Mouse (Mus musculus): ENCODE results near the gene Ank. TPM values are rescaled to one million over a fixed set of nuclear protein-coding genes. Genes with fewer than 3 reads are reported as not detected.

The Ank gene
- polyA plus RNA-seq, 1 experiment from 2014 or later, result 14.7 TPM

DNA sequence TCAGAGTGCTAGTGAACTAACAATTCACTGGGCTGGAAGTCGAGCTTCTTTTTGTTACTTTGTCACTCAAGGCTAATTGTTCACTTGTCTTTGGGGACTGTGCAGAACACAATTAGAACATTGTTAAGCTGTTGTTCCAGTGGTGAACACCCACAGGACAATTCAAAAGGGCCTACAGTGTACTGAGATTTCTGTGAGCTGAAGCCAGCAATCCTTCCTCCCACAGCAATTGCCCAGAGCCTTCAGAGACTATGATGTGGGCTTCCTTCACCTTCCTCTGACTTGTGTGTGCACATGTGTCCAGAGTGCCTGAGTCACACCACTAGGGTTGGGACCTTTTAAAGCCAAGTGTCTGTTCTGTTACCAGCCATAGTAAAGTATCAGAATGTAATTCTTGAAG is 50.5 kb downstream of the Ank start:
- Histone ChIP-seq H3K4me2 (no peak overlapping the region), H3K4me3 (no peak overlapping the region), H3K4me1 (replicated peaks) (peaks cover 24% of the 10 kb centered on the region), H3K9me3 (replicated peaks) (0 out of 2 replicates have a peak, but pooled peaks cover 4% of the 10 kb centered on the region), H3K36me3 (peaks cover 8% of the 10 kb centered on the region; the same call in 1 of the 2 replicates), H3K27ac (ENCODE audit: poor library complexity, severe bottlenecking) (no peak overlapping the region), H3K27me3 (replicated peaks) (no peaks in the 10 kb centered on the region), H3K9ac (no peak overlapping the region)
- 60% methylated on average over 1 of the region's 1 CpGs for WGBS
- no peak for ATAC-seq (ENCODE audit: insufficient number of reproducible peaks, low FRiP score)

DNA sequence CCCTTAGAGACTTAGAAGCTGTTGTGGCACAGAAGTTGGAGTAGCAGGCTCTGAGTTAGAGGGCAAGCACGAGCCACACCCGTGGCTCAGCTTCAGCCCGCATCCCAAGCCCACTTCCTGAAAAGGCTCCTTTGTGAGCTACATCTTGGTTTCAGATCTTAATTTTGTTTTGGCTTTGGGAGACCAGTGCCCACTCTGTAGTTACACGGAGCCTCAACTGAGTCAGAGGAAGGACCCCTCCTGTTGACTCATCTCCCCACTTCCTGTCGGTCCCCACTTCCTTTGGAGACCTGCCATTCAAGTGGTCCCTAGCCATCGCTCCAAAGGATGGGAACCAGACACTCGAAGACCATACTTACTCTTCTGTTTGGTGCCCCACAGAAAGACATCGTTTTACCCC is 51.5 kb downstream of the Ank start:
- Histone ChIP-seq H3K36me3 (peaks cover 8% of the 10 kb centered on the region; the same call in 1 of the 2 replicates), H3K4me1 (replicated peaks) (peaks cover 22% of the 10 kb centered on the region), H3K4me3 (no peak overlapping the region), H3K9me3 (replicated peaks) (0 out of 2 replicates have a peak, but pooled peaks cover 4% of the 10 kb centered on the region), H3K27ac (ENCODE audit: poor library complexity, severe bottlenecking) (no peak overlapping the region), H3K27me3 (replicated peaks) (no peaks in the 10 kb centered on the region), H3K4me2 (no peak overlapping the region), H3K9ac (no peak overlapping the region)
- 63% methylated on average over 8 of the region's 8 CpGs for WGBS
- no peak for ATAC-seq (ENCODE audit: insufficient number of reproducible peaks, low FRiP score)

DNA sequence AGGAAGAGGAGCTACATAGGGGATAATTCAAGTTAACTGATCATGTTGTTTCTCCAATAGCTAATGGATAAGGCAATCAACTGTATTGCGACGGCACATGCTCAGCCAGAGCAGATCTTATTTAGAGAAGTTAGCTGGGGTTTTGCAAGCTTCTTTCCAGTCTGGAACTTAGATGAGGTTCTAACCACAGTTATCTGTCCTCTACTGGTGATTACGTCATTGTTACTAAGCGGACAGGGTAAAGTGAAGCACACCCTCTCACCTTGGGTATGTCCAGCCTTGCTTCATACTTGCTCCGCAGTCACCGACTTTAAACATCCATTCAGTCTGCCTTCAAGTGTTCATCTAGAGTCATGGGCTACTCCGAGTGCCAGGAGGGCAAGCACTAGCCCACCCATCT is 53.4 kb downstream of the Ank start:
- no peak for ATAC-seq (ENCODE audit: insufficient number of reproducible peaks, low FRiP score)
- H3K4me3 ChIP-seq, result no peak overlapping the region
- H3K27ac ChIP-seq (ENCODE audit: poor library complexity, severe bottlenecking), result no peak overlapping the region
- no peak overlapping the region for H3K9ac ChIP-seq
- H3K4me1 ChIP-seq (replicated peaks), result peaks cover 20% of the 10 kb centered on the region
- peaks cover 3% of the 10 kb centered on the region; the same call in 1 of the 2 replicates for H3K36me3 ChIP-seq
- no peak overlapping the region for H3K4me2 ChIP-seq
- H3K27me3 ChIP-seq (replicated peaks), result no peaks in the 10 kb centered on the region
- H3K9me3 ChIP-seq (replicated peaks), result no peaks in the 10 kb centered on the region
- 87% methylated on average over 7 of the region's 7 CpGs for WGBS

DNA sequence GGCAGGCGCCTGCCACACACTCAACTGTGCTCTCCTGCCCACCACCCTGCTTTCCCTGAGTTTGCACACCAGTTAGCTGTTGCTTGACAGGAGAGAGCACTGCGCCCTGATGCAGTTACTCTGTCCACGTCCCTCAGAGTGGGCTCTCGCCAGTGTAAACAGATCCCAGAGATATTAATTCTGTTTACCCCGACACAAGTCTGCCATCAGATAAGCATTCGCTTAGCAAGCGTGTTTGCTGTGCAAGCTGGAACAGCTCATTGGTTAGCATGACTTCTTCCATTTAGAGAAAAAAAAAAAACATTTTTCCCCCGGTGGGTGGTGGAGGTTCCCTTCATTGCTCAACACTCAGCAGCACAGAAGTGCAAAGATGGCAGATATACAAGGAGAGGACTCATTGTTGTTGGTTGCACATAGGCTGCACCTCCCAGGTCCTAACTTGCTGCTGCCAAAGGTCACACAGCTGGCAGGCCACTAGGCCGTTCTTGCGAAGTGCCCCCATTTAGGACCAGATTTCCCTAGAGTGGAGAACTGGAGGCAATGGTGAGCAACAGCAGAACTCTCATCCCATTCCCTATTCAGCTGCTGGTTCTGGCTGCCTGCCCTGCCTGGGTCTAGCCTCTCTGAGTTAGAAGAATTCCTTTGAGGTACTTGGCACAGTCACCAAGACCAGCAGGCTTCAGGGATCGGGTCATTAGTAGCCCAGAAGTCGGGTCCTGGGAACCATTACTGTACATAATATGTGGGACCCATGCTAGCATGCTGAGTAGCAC is 58.9 kb downstream of the Ank start:
- H3K9me3 ChIP-seq (replicated peaks), result no peaks in the 10 kb centered on the region
- no peak for ATAC-seq (ENCODE audit: insufficient number of reproducible peaks, low FRiP score)
- H3K27me3 ChIP-seq (replicated peaks), result no peaks in the 10 kb centered on the region
- no peak overlapping the region for H3K4me2 ChIP-seq
- H3K4me3 ChIP-seq, result no peak overlapping the region
- 78% methylated on average over 12 of the region's 12 CpGs for WGBS
- no peak overlapping the region for H3K27ac ChIP-seq (ENCODE audit: poor library complexity, severe bottlenecking)
- no peak overlapping the region for H3K9ac ChIP-seq
- H3K36me3 ChIP-seq, result no peaks in the 10 kb centered on the region
- peaks cover 15% of the 10 kb centered on the region for H3K4me1 ChIP-seq (replicated peaks)

DNA sequence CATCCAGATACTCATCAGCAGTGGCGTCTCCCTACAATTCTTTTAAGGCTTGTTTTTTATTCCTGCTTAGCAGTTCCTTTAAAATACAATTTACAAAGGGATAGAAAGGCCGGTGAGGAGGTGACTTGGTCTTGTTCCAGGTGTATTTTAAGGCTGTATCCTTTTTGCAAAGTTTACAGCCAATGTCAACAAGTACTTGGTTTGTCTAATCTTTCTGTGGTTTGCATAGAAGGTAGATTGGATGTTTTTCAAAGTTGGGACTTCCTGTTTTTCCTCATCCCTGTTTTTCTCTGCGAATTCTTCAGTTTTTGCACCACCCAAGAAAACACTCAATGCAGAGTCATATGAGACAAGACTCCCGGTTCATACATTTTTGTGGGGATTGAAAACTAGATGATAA is 62.4 kb downstream of the Ank start:
- Histone ChIP-seq H3K36me3 (no peaks in the 10 kb centered on the region), H3K27me3 (replicated peaks) (no peaks in the 10 kb centered on the region)

DNA sequence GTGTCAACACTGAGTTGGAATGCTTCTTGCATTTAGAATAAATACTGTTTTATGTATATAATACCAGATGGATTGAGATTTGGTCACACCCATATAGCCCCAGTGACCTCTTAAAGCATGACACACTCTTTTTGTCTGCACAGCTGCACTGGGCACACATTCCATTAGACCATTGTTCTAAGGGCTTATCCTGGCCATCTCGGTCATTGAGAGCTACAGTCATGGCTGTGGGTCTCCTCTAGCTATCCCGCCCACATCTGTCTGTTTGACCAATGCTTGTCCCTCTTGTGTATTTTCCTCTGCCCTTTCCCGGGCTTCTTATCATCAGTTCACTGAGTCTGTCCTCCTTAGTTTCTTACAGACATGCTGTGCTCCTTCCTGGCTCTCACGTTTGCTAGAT is 63.5 kb downstream of the Ank start:
- whole genome bisulfite sequencing, result 53% methylated on average over 4 of the region's 4 CpGs
- H3K4me1 ChIP-seq (replicated peaks), result peaks cover 21% of the 10 kb centered on the region
- H3K27me3 ChIP-seq (replicated peaks), result no peaks in the 10 kb centered on the region
- H3K9ac ChIP-seq, result no peak overlapping the region
- ATAC-seq (ENCODE audit: insufficient number of reproducible peaks, low FRiP score), result no peak
- no peak overlapping the region for H3K4me2 ChIP-seq
- no peak overlapping the region for H3K4me3 ChIP-seq
- no peaks in the 10 kb centered on the region for H3K36me3 ChIP-seq
- no peak overlapping the region for H3K27ac ChIP-seq (ENCODE audit: poor library complexity, severe bottlenecking)
- H3K9me3 ChIP-seq (replicated peaks), result 0 out of 2 replicates have a peak, but pooled peaks cover 3% of the 10 kb centered on the region

More for the DNA sequence above, 62.4 kb downstream of the Ank start:
- Histone ChIP-seq H3K9me3 (replicated peaks) (0 out of 2 replicates have a peak, but pooled peaks cover 3% of the 10 kb centered on the region), H3K9ac (no peak overlapping the region), H3K4me2 (no peak overlapping the region), H3K27ac (ENCODE audit: poor library complexity, severe bottlenecking) (no peak overlapping the region), H3K4me3 (no peak overlapping the region), H3K4me1 (replicated peaks) (peaks cover 19% of the 10 kb centered on the region)
- ATAC-seq (ENCODE audit: insufficient number of reproducible peaks, low FRiP score), result no peak
- whole genome bisulfite sequencing, result 70% methylated on average over 4 of the region's 4 CpGs

DNA sequence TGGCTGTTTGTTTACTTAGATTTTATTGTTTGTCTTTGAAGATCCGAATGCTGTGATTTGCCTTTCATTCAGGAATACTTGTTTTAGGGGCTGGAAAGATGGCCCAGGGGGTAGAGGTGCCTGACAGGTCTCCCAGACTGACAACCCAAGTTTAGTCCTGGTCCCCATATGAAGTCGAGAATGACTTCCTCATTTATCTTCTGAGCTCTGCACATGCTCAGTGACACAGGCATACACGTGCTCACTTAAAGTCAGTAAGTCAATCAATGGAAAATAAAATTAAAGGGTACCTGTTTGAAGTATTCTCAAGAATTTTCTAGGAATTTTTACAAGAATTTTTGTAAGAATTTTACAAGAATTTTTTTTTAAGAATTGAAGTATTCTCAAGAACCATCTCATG is 66.6 kb downstream of the Ank start:
- ATAC-seq (ENCODE audit: insufficient number of reproducible peaks, low FRiP score), result no peak

DNA sequence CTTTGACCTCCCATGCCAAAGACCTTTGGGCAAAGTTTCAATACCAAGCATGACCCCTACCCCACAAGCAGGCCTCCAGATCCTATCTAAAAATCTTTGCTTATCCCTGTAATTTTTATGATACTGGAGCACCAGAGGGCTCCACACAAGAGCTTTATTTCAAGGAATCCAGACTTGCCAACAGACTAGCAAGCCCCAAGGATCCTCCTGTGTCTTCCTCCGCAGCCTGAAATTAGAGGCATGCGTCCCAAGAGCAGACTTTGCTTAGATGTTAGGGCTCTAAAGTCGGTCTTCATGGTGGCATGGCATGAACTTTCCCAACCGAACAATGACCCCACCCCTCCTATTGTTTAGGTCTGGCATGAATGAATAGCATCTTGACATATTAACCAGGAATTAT is 69.2 kb downstream of the Ank start:
- no peak for ATAC-seq (ENCODE audit: insufficient number of reproducible peaks, low FRiP score)
- WGBS, result 90% methylated on average over 4 of the region's 4 CpGs
- Histone ChIP-seq H3K27ac (ENCODE audit: poor library complexity, severe bottlenecking) (no peak overlapping the region), H3K9ac (no peak overlapping the region), H3K27me3 (replicated peaks) (no peaks in the 10 kb centered on the region), H3K36me3 (no peaks in the 10 kb centered on the region), H3K4me2 (no peak overlapping the region), H3K9me3 (replicated peaks) (0 out of 2 replicates have a peak, but pooled peaks cover 3% of the 10 kb centered on the region), H3K4me3 (no peak overlapping the region), H3K4me1 (replicated peaks) (peaks cover 48% of the 10 kb centered on the region)

More for the DNA sequence above, 66.6 kb downstream of the Ank start:
- H3K4me2 ChIP-seq, result no peak overlapping the region
- peaks cover 35% of the 10 kb centered on the region for H3K4me1 ChIP-seq (replicated peaks)
- no peak overlapping the region for H3K27ac ChIP-seq (ENCODE audit: poor library complexity, severe bottlenecking)
- no peaks in the 10 kb centered on the region for H3K27me3 ChIP-seq (replicated peaks)
- H3K4me3 ChIP-seq, result no peak overlapping the region
- WGBS, result 55% methylated on average over 3 of the region's 3 CpGs
- H3K36me3 ChIP-seq, result no peaks in the 10 kb centered on the region
- H3K9me3 ChIP-seq (replicated peaks), result 0 out of 2 replicates have a peak, but pooled peaks cover 3% of the 10 kb centered on the region
- H3K9ac ChIP-seq, result no peak overlapping the region

DNA sequence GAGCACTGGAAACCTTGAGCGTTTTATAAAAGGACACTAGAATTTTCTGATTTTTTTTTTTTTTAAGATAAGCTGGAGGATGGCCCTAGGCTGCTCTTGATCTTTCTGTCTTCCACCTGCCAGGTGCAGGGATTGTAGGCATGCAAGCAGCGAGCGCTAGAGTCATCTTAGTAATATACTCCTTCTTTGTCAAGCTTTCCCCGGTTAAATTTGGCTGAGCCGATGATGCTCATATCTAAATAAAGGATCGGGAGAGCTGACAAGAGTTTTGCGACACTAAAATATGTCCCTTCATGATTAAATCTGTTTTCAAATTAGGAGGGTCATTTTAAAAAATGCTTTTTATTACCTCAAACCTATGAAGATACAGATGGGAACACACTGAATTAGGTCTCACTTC is 69.7 kb downstream of the Ank start:
- Histone ChIP-seq H3K27me3 (replicated peaks) (no peaks in the 10 kb centered on the region), H3K4me1 (replicated peaks) (peaks cover 53% of the 10 kb centered on the region), H3K4me2 (no peak overlapping the region), H3K27ac (ENCODE audit: poor library complexity, severe bottlenecking) (no peak overlapping the region), H3K36me3 (no peaks in the 10 kb centered on the region), H3K9me3 (replicated peaks) (0 out of 2 replicates have a peak, but pooled peaks cover 3% of the 10 kb centered on the region), H3K4me3 (no peak overlapping the region), H3K9ac (no peak overlapping the region)
- no peak for ATAC-seq (ENCODE audit: insufficient number of reproducible peaks, low FRiP score)
- 95% methylated on average over 7 of the region's 7 CpGs for WGBS

DNA sequence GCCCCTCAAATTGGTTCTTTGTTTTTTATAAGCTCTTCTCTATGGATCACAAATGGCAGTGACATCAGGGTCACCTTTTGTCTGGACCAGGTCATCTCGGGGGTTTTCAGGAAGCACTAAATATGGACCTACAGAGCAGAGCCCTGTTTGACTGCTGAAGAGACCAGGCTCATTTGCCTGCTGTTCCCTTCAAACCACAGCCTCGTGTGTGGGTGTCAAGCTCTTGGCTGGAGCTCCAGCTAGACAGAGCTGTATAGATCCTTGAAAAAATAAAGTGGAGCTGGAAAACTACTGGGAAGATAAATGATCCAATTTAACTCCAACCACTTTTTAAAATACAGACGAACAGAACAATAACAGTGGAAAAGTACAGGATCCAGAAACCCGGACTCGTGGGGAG is 70.3 kb downstream of the Ank start:
- peak overlapping the region; percentile 79 for H3K27ac ChIP-seq (ENCODE audit: poor library complexity, severe bottlenecking)
- H3K4me3 ChIP-seq, result no peak overlapping the region
- no peaks in the 10 kb centered on the region for H3K9me3 ChIP-seq (replicated peaks)
- ATAC-seq (ENCODE audit: insufficient number of reproducible peaks, low FRiP score), result no peak
- H3K9ac ChIP-seq, result no peak overlapping the region
- H3K4me2 ChIP-seq, result no peak overlapping the region
- 41% methylated on average over 5 of the region's 5 CpGs for WGBS
- no peaks in the 10 kb centered on the region for H3K36me3 ChIP-seq
- H3K4me1 ChIP-seq (replicated peaks), result peaks cover 57% of the 10 kb centered on the region
- no peaks in the 10 kb centered on the region for H3K27me3 ChIP-seq (replicated peaks)

DNA sequence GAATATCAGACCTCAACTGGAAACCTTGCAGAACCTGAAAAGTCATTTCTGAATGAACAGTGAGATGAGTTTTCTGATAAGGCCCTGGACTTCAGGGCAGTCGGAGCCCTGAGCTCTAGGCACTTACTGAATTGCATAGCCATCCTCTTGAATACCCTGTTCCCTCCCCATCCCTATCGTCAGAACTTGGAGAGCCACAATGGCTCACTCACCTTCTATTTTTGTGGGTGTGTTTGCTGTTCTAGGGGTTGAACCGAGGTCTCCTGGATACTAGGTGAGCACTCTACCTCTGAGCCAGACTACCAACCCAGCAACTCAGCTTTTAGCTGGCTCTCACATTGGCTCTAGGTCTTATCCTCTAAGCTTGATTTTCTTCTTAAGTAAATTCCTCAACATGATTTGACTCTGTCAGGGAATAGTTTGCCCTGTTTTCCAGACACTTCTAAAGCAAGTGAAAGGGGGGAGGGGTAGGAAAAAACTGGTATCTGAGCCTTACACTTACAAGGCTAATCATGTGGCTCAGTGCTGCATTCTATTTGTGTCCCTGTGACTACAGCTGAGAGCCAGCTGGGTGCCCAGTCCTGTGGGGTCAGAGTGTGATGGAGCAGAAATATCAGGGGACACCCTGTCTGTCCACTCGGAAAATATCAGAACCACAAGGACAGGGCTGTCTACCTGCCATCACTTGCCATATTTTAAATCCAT is 71.2 kb downstream of the Ank start:
- ATAC-seq (ENCODE audit: insufficient number of reproducible peaks, low FRiP score), result peak; percentile 76
- Histone ChIP-seq H3K9me3 (replicated peaks) (no peaks in the 10 kb centered on the region), H3K4me2 (peak overlapping the region; percentile 13; the same call in 1 of the 2 replicates), H3K27me3 (replicated peaks) (no peaks in the 10 kb centered on the region), H3K27ac (ENCODE audit: poor library complexity, severe bottlenecking) (peak overlapping the region; percentile 79), H3K36me3 (no peaks in the 10 kb centered on the region), H3K9ac (no peak overlapping the region), H3K4me3 (no peak overlapping the region), H3K4me1 (replicated peaks) (peaks cover 61% of the 10 kb centered on the region)
- WGBS, result 30% methylated on average over 4 of the region's 4 CpGs

Data from heart, embryonic 12.5 days (tissue).